Comparison of ENCODE assay signal across 9 mouse cellular contexts in the genomic region with DNA sequence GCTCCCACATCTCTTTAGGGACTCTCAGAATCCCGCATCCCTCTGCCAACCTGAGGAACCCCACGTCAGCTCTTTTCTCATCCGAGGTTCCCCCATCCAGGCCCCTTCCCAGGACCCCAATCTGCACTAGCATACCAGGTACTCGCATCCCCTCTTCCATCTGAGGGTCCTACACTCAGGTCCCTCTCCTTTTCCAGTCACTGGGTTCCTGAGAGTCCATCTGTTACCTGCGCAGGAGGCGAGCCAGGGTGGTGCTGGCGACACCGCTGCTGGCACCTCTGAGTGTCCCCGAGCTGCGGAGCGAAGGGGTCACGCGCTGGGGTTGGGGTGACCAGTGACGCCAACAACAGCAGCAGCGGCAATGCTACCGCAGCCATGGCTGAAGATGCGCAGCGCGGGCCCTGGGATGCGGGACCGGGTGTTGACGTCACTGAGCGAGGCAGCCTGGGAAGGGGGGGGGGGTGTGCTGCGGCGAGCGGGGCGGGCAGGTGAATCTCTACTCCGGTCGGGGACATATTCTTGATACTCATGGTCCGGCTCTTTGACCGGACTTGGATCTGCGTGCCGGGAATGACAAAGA. TPM values are rescaled to one million over a fixed set of nuclear protein-coding genes. Genes with fewer than 3 reads are reported as not detected.
DNase-seq lines count a peak whose midpoint lies in the region; ATAC-seq and TF ChIP-seq lines count a peak whose summit lies in the region.
"Had no signal": no experiment of that assay in that cellular context is flagged by ENCODE, and none has a peak within 500 bp of the region (broad histone marks: within the 10 kb centered on the region; RNA-seq: fewer than 3 reads in every experiment).

A gene (minus strand): TSS at position 418 of the 580 bp plus-strand sequence.

- no peak for ATAC-seq in G1E (ENCODE audit: extremely low read depth, insufficient number of reproducible peaks, low FRiP score, poor library complexity, severe bottlenecking)

- no peaks in the 10 kb centered on the region for H3K36me3 ChIP-seq in heart, embryonic 10.5 days
- H3K36me3 ChIP-seq in G1E (replicated peaks): no peaks in the 10 kb centered on the region
- no peaks in the 10 kb centered on the region for H3K36me3 ChIP-seq in forebrain, embryonic 10.5 days (replicated peaks)

- no peaks in the 10 kb centered on the region for H3K9me3 ChIP-seq in heart, embryonic 10.5 days
- no peaks in the 10 kb centered on the region for H3K9me3 ChIP-seq in G1E (replicated peaks)
- H3K9me3 ChIP-seq in forebrain, embryonic 10.5 days: no peaks in the 10 kb centered on the region

- TF ChIP-seq CTCF in G1E (IDR thresholded peaks at IDR 0.05; ENCODE audit: low read depth, low read length): no peak
- TF ChIP-seq CTCF in left cerebral cortex, adult 2 months (IDR thresholded peaks at IDR 0.05): no peak

- peak within 1 kb of the TSS; percentile 72 for H3K27ac ChIP-seq in heart, embryonic 10.5 days
- peak within 1 kb of the TSS; percentile 72 for H3K27ac ChIP-seq in forebrain, embryonic 10.5 days
- peak within 1 kb of the TSS; percentile 98 for H3K27ac ChIP-seq in left cerebral cortex, adult 2 months

- WGBS in heart, embryonic 10.5 days: 6% methylated on average over 33 of the region's 33 CpGs
- 3% methylated on average over 33 of the region's 33 CpGs for WGBS in forebrain, embryonic 10.5 days

- no peak for DNase-seq in heart, embryonic 10.5 days (ENCODE audit: low spot score)
- no peak for DNase-seq in heart, adult 8-10 months (ENCODE audit: low spot score)
- DNase-seq in G1E (ENCODE audit: low spot score): no peak
- no peak for DNase-seq in forebrain, embryonic 10.5 days (ENCODE audit: extremely low spot score, low spot score)
- peak; percentile 65 for DNase-seq in left cerebral cortex, adult 2 months (ENCODE audit: extremely low spot score in 1 of 2, low spot score in 2 of 2)
- DNase-seq in neural tube, embryonic 10.5 days (ENCODE audit: extremely low spot score, low spot score): peak; percentile 37
- DNase-seq in thymus, postnatal 4 days: no peak
- DNase-seq in embryo, embryonic 10 days (ENCODE audit: low spot score): no peak

- H3K4me3 ChIP-seq in heart, embryonic 10.5 days: peak within 1 kb of the TSS; percentile 56
- peak within 1 kb of the TSS; percentile 52; the same call in 1 of the 2 replicates for H3K4me3 ChIP-seq in G1E (ENCODE audit: low read depth, low read length)
- peak within 1 kb of the TSS; percentile 50 for H3K4me3 ChIP-seq in forebrain, embryonic 10.5 days
- H3K4me3 ChIP-seq in left cerebral cortex, adult 2 months: peak within 1 kb of the TSS; percentile 83

- peaks cover 100% of the 10 kb centered on the region for H3K27me3 ChIP-seq in heart, embryonic 10.5 days (ENCODE audit: insufficient read depth, poor library complexity, severe bottlenecking)
- peaks cover 96% of the 10 kb centered on the region for H3K27me3 ChIP-seq in G1E (ENCODE audit: insufficient read depth, low read length)
- peaks cover 100% of the 10 kb centered on the region for H3K27me3 ChIP-seq in forebrain, embryonic 10.5 days (ENCODE audit: poor library complexity, severe bottlenecking)

- intact Hi-C loops in left cerebral cortex, adult 2 months (cut with DNase I): no loop called here

- peaks cover 50% of the 10 kb centered on the region for H3K4me1 ChIP-seq in heart, embryonic 10.5 days
- H3K4me1 ChIP-seq in G1E (ENCODE audit: insufficient read depth, low read depth, low read length): peaks cover 39% of the 10 kb centered on the region
- peaks cover 68% of the 10 kb centered on the region for H3K4me1 ChIP-seq in forebrain, embryonic 10.5 days

RNA-seq across cellular contexts. Expression of the gene that starts here (rescaled TPM):
- polyA plus RNA-seq in heart, embryonic 10.5 days (2016; fragmentation: Nextera tagmentation; extraction: Ambion mirVana): 1.2 and 3.6 TPM in 2 replicates
- not detected for total RNA-seq in heart, adult 8-10 months (2022)
- total RNA-seq in G1E (2014; fragmentation: Nextera tagmentation) (not detected in 2 replicates), G1E (2017) (0.12 TPM in 1 of 2 replicates, not detected in the other)
- polyA plus RNA-seq in G1E (2012): 0.03 TPM in 1 of 2 replicates, not detected in the other
- 16.7 and 19.5 TPM in 2 replicates for polyA plus RNA-seq in forebrain, embryonic 10.5 days (2016; fragmentation: Nextera tagmentation; extraction: Ambion mirVana)
- 100 to 1,000 TPM; 295 to 302 TPM for total RNA-seq in left cerebral cortex, adult 2 months (2021)
- total RNA-seq: MEL had no signal

Comparison
In these comparisons a context has a peak if more than half of its experiments do, and no peak if none do; other contexts are left out.
1. RNA of the gene that starts here (total RNA-seq): 295 to 302 TPM in left cerebral cortex, adult 2 months; 0.12 TPM in G1E and not detected in heart, adult 8-10 months; every median in the first group is over 100 times any median in the second.
2. DNase-seq: peak in left cerebral cortex, adult 2 months (2 of 2) and neural tube, embryonic 10.5 days (single experiment); none in heart, embryonic 10.5 days (single experiment), heart, adult 8-10 months (single experiment), G1E (single experiment), forebrain, embryonic 10.5 days (single experiment), thymus, postnatal 4 days (single experiment) and embryo, embryonic 10 days (single experiment).
3. Peak in every context shown above with its lines, with median percentiles within 50 percentile points of each other: H3K27ac ChIP-seq and H3K4me3 ChIP-seq.